Mouse (Mus musculus) heart, postnatal 0 days (tissue): ENCODE results near the gene Gp9. TPM values are rescaled to one million over a fixed set of nuclear protein-coding genes. Genes with fewer than 3 reads are reported as not detected.

ENCODE experiments used
- ATAC-seq: fragments of 200-750 bp; cut with Nextera tagmentation; 2 replicates; pipeline ENCODE4 v1.8.0; 2017; ENCODE audit warnings: low read depth, moderate number of reproducible peaks, moderate library complexity; ENCODE audit not compliant: insufficient read depth
- DNase-seq: peaks from one replicate; pipeline ENCODE4 v3.0.0-alpha.2; 2016; ENCODE audit warnings: low spot score
- H3K27ac ChIP-seq: fragments of 300-500 bp; sonication (generic); 2 replicates; pipeline ENCODE4 v1.5.1; 2014; ENCODE audit warnings: low read depth, mild to moderate bottlenecking
- H3K27me3 ChIP-seq: fragments of 300-500 bp; sonication (generic); 2 replicates; pipeline ENCODE4 v1.6.1; 2014; ENCODE audit warnings: low read length, mixed read lengths; ENCODE audit not compliant: control insufficient read depth, insufficient read depth
- H3K36me3 ChIP-seq: fragments of 300-500 bp; sonication (generic); replicated peaks from 2 replicates; pipeline ENCODE4 v1.6.1; 2014; ENCODE audit warnings: low read length, mixed read lengths; ENCODE audit not compliant: control insufficient read depth, insufficient read depth
- H3K4me1 ChIP-seq: fragments of 300-500 bp; sonication (generic); 2 replicates; pipeline ENCODE4 v1.6.1; 2014; ENCODE audit warnings: antibody characterized with exemption; ENCODE audit not compliant: control insufficient read depth, insufficient read depth
- H3K4me2 ChIP-seq: fragments of 300-500 bp; sonication (generic); 2 replicates; pipeline ENCODE4 v1.6.1; 2014; ENCODE audit warnings: low read depth, mild to moderate bottlenecking, low read length, moderate library complexity
- H3K4me3 ChIP-seq: fragments of 300-500 bp; sonication (generic); 2 replicates; pipeline ENCODE4 v1.5.1; 2014; ENCODE audit warnings: low read depth, low read length
- H3K9ac ChIP-seq: fragments of 300-500 bp; sonication (generic); replicated peaks from 2 replicates; pipeline ENCODE4 v1.6.1; 2014; ENCODE audit warnings: low read depth, low read length, mixed read lengths
- H3K9me3 ChIP-seq: fragments of 300-500 bp; sonication (generic); replicated peaks from 2 replicates; pipeline ENCODE4 v1.6.1; 2016; ENCODE audit warnings: low read length; ENCODE audit not compliant: control insufficient read depth
- CTCF ChIP-seq: IDR thresholded peaks from 2 replicates; pipeline ENCODE4 v1.5.1; 2016; ENCODE audit warnings: antibody characterized with exemption, control low read depth, low read depth
- EP300 ChIP-seq: IDR thresholded peaks from 2 replicates; pipeline ENCODE4 v1.6.1; 2016; ENCODE audit warnings: antibody characterized with exemption, low read depth
- WGBS: fragments of 180-500 bp; shearing (Covaris S2); extraction: QIAGEN DNeasy Blood & Tissue Kit; methylation state at CpG from one replicate; pipeline ENCODE4 v1.1.7; 2014; 5-methylcytosine and 5-hydroxymethylcytosine counted together
- polyA plus RNA-seq: library from polyadenylated mRNA; unstranded; fragments of >200 nt; fragmentation: Nextera tagmentation; extraction: Ambion mirVana; gene quantifications from 2 replicates; pipeline ENCODE4 v1.2.1, GENCODE M21; 2015
- total RNA-seq: library from RNA; depleted of rRNA; stranded (reverse); fragments of >200 nt; gene quantifications from 2 replicates; pipeline ENCODE4 v1.2.3, GENCODE M21; 2014; ENCODE audit warnings: low replicate concordance

Gene Gp9
- total and polyA plus RNA-seq, 2 experiments from 2014 or later, result 0.19 to 0.89 TPM

DNA sequence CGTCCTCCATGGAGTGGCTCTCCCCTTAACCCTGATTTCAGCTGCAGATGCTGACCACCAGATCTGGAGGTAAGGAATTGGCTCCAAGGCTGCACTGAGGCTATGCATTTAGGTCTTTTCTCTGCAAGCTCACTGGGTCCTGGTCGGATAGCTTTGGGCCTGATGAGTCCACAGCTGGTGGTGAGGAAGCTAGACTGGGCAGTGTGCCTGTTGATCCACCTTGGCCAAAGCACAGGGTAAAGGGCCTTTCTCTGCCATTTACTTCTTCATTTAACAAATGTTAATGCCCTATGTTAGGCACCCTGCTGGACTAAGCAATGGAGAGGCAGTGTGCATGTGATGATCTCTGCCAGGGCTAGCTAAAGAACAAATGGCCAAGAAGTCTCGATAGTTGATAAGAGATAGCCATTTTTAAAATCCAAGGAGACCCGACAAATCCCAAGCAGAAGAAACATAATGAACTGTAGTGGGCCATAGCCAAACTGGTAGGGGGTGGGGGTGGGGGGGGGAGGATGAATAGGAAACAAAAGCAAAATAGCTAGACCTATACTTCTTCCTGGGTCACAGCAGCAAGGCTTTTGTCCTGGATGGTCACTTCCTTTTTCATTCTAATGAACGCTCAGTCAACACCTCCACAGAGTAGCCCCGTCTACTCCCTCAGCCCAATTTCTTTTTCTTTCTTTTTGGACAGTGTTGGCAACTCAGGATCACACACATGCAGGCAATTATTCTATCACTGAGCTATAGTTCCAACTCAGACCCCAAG is 17.7 kb downstream of the Gp9 start:
- Histone ChIP-seq H3K9me3 (no peaks in the 10 kb centered on the region), H3K4me3 (no peak overlapping the region), H3K27me3 (no peaks in the 10 kb centered on the region), H3K4me2 (no peak overlapping the region), H3K4me1 (no peaks in the 10 kb centered on the region), H3K27ac (no peak overlapping the region), H3K9ac (no peak overlapping the region), H3K36me3 (peaks cover 11% of the 10 kb centered on the region)
- no peak for ATAC-seq
- WGBS, result 63% methylated on average over 6 of the region's 6 CpGs
- TF ChIP-seq CTCF, result no peak
- TF ChIP-seq EP300, result no peak
- no peak for DNase-seq

GRCm38 (mm10) chr6:87796251-87796880 is 18.5 kb downstream of the Gp9 start:
- TF ChIP-seq CTCF, result no peak
- TF ChIP-seq EP300, result no peak
- Histone ChIP-seq H3K9ac (no peak overlapping the region), H3K36me3 (peaks cover 11% of the 10 kb centered on the region), H3K27me3 (no peaks in the 10 kb centered on the region), H3K27ac (no peak overlapping the region), H3K4me2 (no peak overlapping the region), H3K4me3 (no peak overlapping the region), H3K9me3 (no peaks in the 10 kb centered on the region), H3K4me1 (no peaks in the 10 kb centered on the region)
- WGBS, result 82% methylated on average over 6 of the region's 6 CpGs
- DNase-seq (no peak), ATAC-seq (no peak)

DNA sequence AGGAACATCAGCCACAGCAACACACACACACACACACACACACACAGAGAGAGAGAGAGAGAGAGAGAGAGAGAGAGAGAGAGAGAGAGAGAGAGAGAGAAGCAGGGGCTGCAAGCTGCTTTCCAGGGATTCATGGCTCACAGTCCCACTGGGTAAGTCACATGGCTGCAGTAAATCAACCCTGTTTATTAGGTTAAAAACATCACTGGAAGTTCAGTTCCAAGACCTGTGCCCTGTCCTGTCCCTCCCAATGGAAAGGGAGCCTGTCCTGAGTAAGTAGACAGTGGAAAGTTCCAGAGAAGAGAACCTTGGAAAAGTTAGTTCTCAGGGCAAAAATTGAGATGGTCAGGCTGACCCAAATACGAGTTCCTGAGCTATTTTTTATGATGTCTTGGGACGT is 19.4 kb downstream of the Gp9 start:
- no peaks in the 10 kb centered on the region for H3K9me3 ChIP-seq
- H3K27me3 ChIP-seq, result no peaks in the 10 kb centered on the region
- no peak overlapping the region for H3K4me3 ChIP-seq
- H3K4me2 ChIP-seq, result no peak overlapping the region
- no peak for TF ChIP-seq CTCF
- TF ChIP-seq EP300, result no peak
- ATAC-seq (no peak), DNase-seq (no peak)
- H3K9ac ChIP-seq, result no peak overlapping the region
- H3K27ac ChIP-seq, result no peak overlapping the region
- peaks cover 4% of the 10 kb centered on the region for H3K36me3 ChIP-seq
- 42% methylated on average over 2 of the region's 2 CpGs for WGBS
- no peaks in the 10 kb centered on the region for H3K4me1 ChIP-seq

GRCm38 (mm10) chr6:87799576-87799975 is 21.7 kb downstream of the Gp9 start:
- no peak overlapping the region for H3K27ac ChIP-seq
- no peak overlapping the region for H3K4me2 ChIP-seq
- no peak overlapping the region for H3K4me3 ChIP-seq
- no peaks in the 10 kb centered on the region for H3K4me1 ChIP-seq
- H3K36me3 ChIP-seq, result no peaks in the 10 kb centered on the region
- no peaks in the 10 kb centered on the region for H3K9me3 ChIP-seq
- no peak for DNase-seq
- ATAC-seq, result no peak
- no peak for TF ChIP-seq CTCF
- no peak for TF ChIP-seq EP300
- no peaks in the 10 kb centered on the region for H3K27me3 ChIP-seq
- H3K9ac ChIP-seq, result no peak overlapping the region
- WGBS, result 61% methylated on average over 6 of the region's 6 CpGs

GRCm38 (mm10) chr6:87802462-87802861 is 24.6 kb downstream of the Gp9 start:
- no peak overlapping the region for H3K27ac ChIP-seq
- H3K4me3 ChIP-seq, result no peak overlapping the region
- WGBS, result 87% methylated on average over 7 of the region's 7 CpGs
- ATAC-seq (no peak), DNase-seq (no peak)
- H3K9ac ChIP-seq, result no peak overlapping the region
- no peaks in the 10 kb centered on the region for H3K36me3 ChIP-seq
- H3K4me1 ChIP-seq, result 0 out of 2 replicates have a peak, but pooled peaks cover 6% of the 10 kb centered on the region
- TF ChIP-seq EP300 (no peak), CTCF (no peak)
- no peaks in the 10 kb centered on the region for H3K27me3 ChIP-seq
- H3K4me2 ChIP-seq, result no peak overlapping the region
- H3K9me3 ChIP-seq, result no peaks in the 10 kb centered on the region
